Mouse (Mus musculus): Measurements from ENCODE around the gene Dcdc2c.

DNA sequence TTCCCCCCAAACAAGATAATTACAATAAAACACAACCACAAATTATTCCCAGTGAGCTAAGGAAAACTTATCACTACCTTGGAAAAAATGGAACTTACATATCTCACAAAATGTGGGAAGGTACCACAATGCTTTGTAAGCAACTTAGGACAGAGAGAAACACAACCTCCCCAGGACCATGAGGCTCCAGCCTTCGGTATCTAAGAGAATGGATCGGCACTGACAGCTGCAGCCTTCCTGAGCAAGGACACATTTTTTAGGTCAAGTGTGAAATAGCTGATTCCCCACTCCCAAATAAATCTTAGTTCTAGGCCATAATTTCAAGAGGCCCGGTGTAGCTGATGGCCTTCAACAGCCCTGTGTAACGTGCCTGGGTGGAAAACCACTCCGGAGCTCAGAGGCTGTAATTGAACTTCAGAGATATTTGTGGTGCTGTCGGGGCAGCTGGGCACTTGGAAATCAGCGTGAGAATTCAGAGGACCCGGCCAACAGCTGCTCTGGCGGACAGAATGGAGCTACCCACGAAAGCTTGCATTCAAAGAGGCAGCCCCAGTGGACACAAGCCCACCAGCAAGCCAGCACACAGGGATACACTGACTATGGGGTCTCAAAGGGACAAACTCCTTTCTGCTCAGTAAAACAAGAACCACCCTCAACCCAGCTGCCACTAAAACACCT lies 69.6 kb downstream of the Dcdc2c start:
- TF ChIP-seq POLR2A (IDR thresholded peaks at IDR 0.05; ENCODE audit: insufficient read depth, low read depth, low read length): no peak
- TF ChIP-seq EP300 (IDR thresholded peaks at IDR 0.05; ENCODE audit: insufficient read depth, low read depth, low read length): no peak
